Comparison of ENCODE assay signal across 36 mouse cellular contexts in genomic region chr11:94718113-94718909, GRCm38 (mm10). TPM values are rescaled to one million over a fixed set of nuclear protein-coding genes. Genes with fewer than 3 reads are reported as not detected.
DNase-seq lines count a peak whose midpoint lies in the region; ATAC-seq and TF ChIP-seq lines count a peak whose summit lies in the region.
"Had no signal": no experiment of that assay in that cellular context is flagged by ENCODE, and none has a peak within 500 bp of the region (broad histone marks: within the 10 kb centered on the region; RNA-seq: fewer than 3 reads in every experiment).

No protein-coding gene starts in this region.

- no peak for TF ChIP-seq EP300 in heart, postnatal 0 days (IDR thresholded peaks at IDR 0.05; ENCODE audit: low read depth)

- no peak overlapping the region for H3K4me3 ChIP-seq in heart, postnatal 0 days (ENCODE audit: low read depth, low read length)
- H3K4me3 ChIP-seq: layer of hippocampus, adult 2 months; left cerebral cortex, adult 2 months; limb, embryonic 12.5 days; liver, embryonic 15.5 days; midbrain, embryonic 13.5 days had no signal

- no peak for TF ChIP-seq CTCF in heart, postnatal 0 days (IDR thresholded peaks at IDR 0.05; ENCODE audit: low read depth)

- no peak overlapping the region for H3K4me2 ChIP-seq in heart, postnatal 0 days (ENCODE audit: low read depth, low read length)
- H3K4me2 ChIP-seq: liver, embryonic 15.5 days; midbrain, embryonic 13.5 days had no signal

- peak; percentile 28; the same call in 1 of the 2 replicates for ATAC-seq in heart, postnatal 0 days (ENCODE audit: insufficient read depth, low read depth)
- ATAC-seq: forebrain, embryonic 16.5 days; hindbrain, embryonic 16.5 days; midbrain, embryonic 13.5 days had no signal

- no peaks in the 10 kb centered on the region for H3K36me3 ChIP-seq in heart, postnatal 0 days (replicated peaks; ENCODE audit: control insufficient read depth, insufficient read depth, low read length)
- H3K36me3 ChIP-seq: G1E; limb, embryonic 12.5 days; liver, embryonic 15.5 days; midbrain, embryonic 13.5 days had no signal

- H3K9me3 ChIP-seq in heart, postnatal 0 days (replicated peaks; ENCODE audit: control insufficient read depth, low read length), result no peaks in the 10 kb centered on the region
- H3K9me3 ChIP-seq: limb, embryonic 12.5 days; liver, embryonic 15.5 days; midbrain, embryonic 13.5 days had no signal

- peaks cover 13% of the 10 kb centered on the region; the same call in 1 of the 2 replicates for H3K4me1 ChIP-seq in heart, postnatal 0 days (ENCODE audit: control insufficient read depth, insufficient read depth)

- DNase-seq in heart, postnatal 0 days (ENCODE audit: low spot score), result peak; percentile 24
- DNase-seq in heart, adult 11 months, result no peak
- DNase-seq in 3134 (ENCODE audit: extremely low read depth, insufficient read length, low spot score) (peak; percentile 46), 416B (ENCODE audit: low read depth) (peak; percentile 11)
- peak; percentile 46 for DNase-seq in gonadal fat pad, adult 2 months (ENCODE audit: low read depth)
- no peak for DNase-seq in ovary, postnatal 36 days (ENCODE audit: low spot score)
- DNase-seq in neural tube, embryonic 10.5 days (ENCODE audit: extremely low spot score, low spot score), result no peak
- DNase-seq: adrenal gland, adult 2 months; adrenal gland, postnatal 36 days; cerebellum, adult 18-20 months; cerebellum, postnatal 10 days; heart, postnatal 36 days; kidney, adult 18-20 months; kidney, postnatal 36 days; lung, embryonic 14.5 days; lung, postnatal 36 days; right cerebral cortex, adult 18-20 months; spleen, adult 18-20 months had no signal

- H3K27me3 ChIP-seq in heart, postnatal 0 days (ENCODE audit: control insufficient read depth, insufficient read depth, low read length), result peaks cover 4% of the 10 kb centered on the region; the same call in 1 of the 2 replicates
- H3K27me3 ChIP-seq: midbrain, embryonic 13.5 days had no signal

- H3K9ac ChIP-seq in heart, postnatal 0 days (replicated peaks; ENCODE audit: low read depth, low read length), result no peak overlapping the region
- H3K9ac ChIP-seq: limb, embryonic 12.5 days; liver, embryonic 15.5 days; lung, embryonic 14.5 days; midbrain, embryonic 13.5 days had no signal

- WGBS in heart, postnatal 0 days, result 69% methylated on average over 7 of the region's 7 CpGs

- peak overlapping the region; percentile 12; the same call in 1 of the 2 replicates for H3K27ac ChIP-seq in heart, postnatal 0 days (ENCODE audit: low read depth)
- H3K27ac ChIP-seq: layer of hippocampus, adult 2 months; left cerebral cortex, adult 2 months; limb, embryonic 12.5 days; liver, embryonic 15.5 days had no signal

RNA-seq across cellular contexts. Expression of gene Gm11541, which starts 14.0 kb away (rescaled TPM):
- not detected in 2 replicates for total RNA-seq in heart, postnatal 0 days (2014; rRNA removed; ENCODE audit: low replicate concordance)
- polyA plus RNA-seq in heart, postnatal 0 days (2015; fragmentation: Nextera tagmentation; extraction: Ambion mirVana), result 0.08 and 0.11 TPM in 2 replicates
- 0.06 TPM in 1 of 2 replicates, not detected in the other for polyA plus RNA-seq in gonadal fat pad, adult 2 months (2012; rRNA removed)
- total RNA-seq: adrenal gland, adult 2 months; adrenal gland, postnatal 36 days; common myeloid progenitor, adult 5-6 weeks; gastrocnemius, adult 8-10 months; gastrocnemius, postnatal 4 days; heart, postnatal 36 days; layer of hippocampus, adult 2 months; layer of hippocampus, postnatal 14 days; left cerebral cortex, adult 2 months; left cerebral cortex, postnatal 25 days; liver, adult 2 months; megakaryocyte-erythroid progenitor cell, adult 5-6 weeks had no signal
- polyA plus RNA-seq: adrenal gland, adult 2 months; forebrain, embryonic 16.5 days; G1E; heart, embryonic 14.5 days; liver, adult 2 months; liver, embryonic 15.5 days; midbrain, embryonic 13.5 days; neural tube, embryonic 14.5 days had no signal

RNA-seq across cellular contexts. Expression of gene Cdc34b, which starts 23.3 kb away (rescaled TPM):
- not detected in 2 replicates for total RNA-seq in heart, postnatal 0 days (2014; rRNA removed; ENCODE audit: low replicate concordance)
- polyA plus RNA-seq in heart, postnatal 0 days (2015; fragmentation: Nextera tagmentation; extraction: Ambion mirVana), result 0.12 TPM in 1 of 2 replicates, not detected in the other
- polyA plus RNA-seq in gonadal fat pad, adult 2 months (2012; rRNA removed), result 0.13 and 0.19 TPM in 2 replicates
- total RNA-seq: layer of hippocampus, adult 2 months; liver, adult 2 months; megakaryocyte-erythroid progenitor cell, adult 5-6 weeks had no signal
- polyA plus RNA-seq: forebrain, embryonic 16.5 days; G1E; heart, embryonic 14.5 days; hindbrain, embryonic 16.5 days; intestine, embryonic 14.5 days; limb, embryonic 12.5 days; liver, embryonic 15.5 days; neural tube, embryonic 14.5 days had no signal

RNA-seq across cellular contexts. Expression of gene Xylt2, which starts 41.0 kb away (rescaled TPM):
- total RNA-seq in heart, postnatal 0 days (2014; rRNA removed; ENCODE audit: low replicate concordance), result 23.3 and 25.4 TPM in 2 replicates
- 7.0 and 7.5 TPM in 2 replicates for polyA plus RNA-seq in heart, postnatal 0 days (2015; fragmentation: Nextera tagmentation; extraction: Ambion mirVana)
- polyA plus RNA-seq in gonadal fat pad, adult 2 months (2012; rRNA removed), result 24.0 and 26.6 TPM in 2 replicates

Comparison
In these comparisons a context has a peak if more than half of its experiments do, and no peak if none do; other contexts are left out.
1. DNase-seq: peak in heart, postnatal 0 days (single experiment), 3134 (single experiment), 416B (single experiment) and gonadal fat pad, adult 2 months (single experiment); none in heart, adult 11 months (single experiment), ovary, postnatal 36 days (single experiment) and neural tube, embryonic 10.5 days (single experiment).